Mouse (Mus musculus): ENCODE measurements around the gene Slc12a6.

DNA sequence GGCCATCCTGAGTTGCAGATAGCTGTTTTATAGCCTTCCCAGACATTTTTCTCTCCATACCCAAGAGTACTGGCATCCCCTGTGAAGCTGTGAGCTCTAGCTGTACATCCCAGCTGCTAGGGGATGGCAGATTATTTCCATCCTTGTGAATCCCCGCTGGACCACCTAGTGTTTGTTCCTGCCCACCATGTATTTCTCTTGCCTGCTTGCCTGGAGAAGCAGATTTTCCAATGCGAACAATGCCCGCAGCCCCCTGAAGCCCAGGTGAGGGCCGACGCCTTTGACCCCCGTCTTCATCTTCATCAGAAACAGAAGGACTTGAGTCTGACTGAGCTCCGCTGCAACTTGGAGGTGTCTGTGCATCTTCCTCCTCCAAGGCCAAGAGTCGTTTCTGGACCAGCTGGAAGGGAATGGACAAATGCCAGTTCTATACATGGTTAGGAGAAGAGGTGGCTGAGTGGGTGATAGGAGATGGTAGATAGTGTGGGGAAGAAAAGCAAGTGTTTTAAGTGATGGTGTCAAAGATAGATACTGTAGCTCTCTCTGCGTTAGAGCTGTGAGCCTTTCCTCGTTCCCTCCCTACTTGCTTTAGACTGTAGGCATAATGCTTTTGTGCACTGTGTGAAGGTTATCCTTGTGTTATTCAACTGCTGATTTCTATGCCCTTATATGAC is 15.7 kb upstream of the Slc12a6 start:
- TF ChIP-seq CTCF (IDR thresholded peaks at IDR 0.05; ENCODE audit: low read depth, low read length), result no peak
- no peak for TF ChIP-seq EP300 (IDR thresholded peaks at IDR 0.05; ENCODE audit: insufficient read depth, low read depth, low read length)
- TF ChIP-seq POLR2A (IDR thresholded peaks at IDR 0.05; ENCODE audit: insufficient read depth, low read length), result no peak

All from ES-Bruce4 (cell line).